Mouse (Mus musculus) embryonic fibroblast, embryonic 13.5 days (primary cell): ENCODE measurements around the gene Usp7. TPM values are rescaled to one million over a fixed set of nuclear protein-coding genes. Genes with fewer than 3 reads are reported as not detected.
"Not testable (repeated sequence)": the region's sequence is repeated elsewhere in the genome, so short reads cannot be mapped to it uniquely, and the experiment has no call there.

Experiments used
- H3K27ac ChIP-seq: 2 replicates; pipeline ENCODE4 v1.5.1; 2012; ENCODE audit warnings: low read length, control low read depth, inconsistent platforms; ENCODE audit not compliant: insufficient read depth
- H3K4me1 ChIP-seq: 2 replicates; pipeline ENCODE4 v1.6.1; 2011; ENCODE audit warnings: low read length; ENCODE audit not compliant: control insufficient read depth, insufficient read depth
- H3K4me3 ChIP-seq: 2 replicates; pipeline ENCODE4 v1.5.1; 2011; ENCODE audit warnings: mild to moderate bottlenecking, control low read depth, low read length; ENCODE audit not compliant: insufficient read depth
- CTCF ChIP-seq: IDR thresholded peaks from 2 replicates; pipeline ENCODE4 v1.5.1; 2011; ENCODE audit warnings: mild to moderate bottlenecking, control low read depth, low read length, moderate library complexity, borderline replicate concordance; ENCODE audit not compliant: insufficient read depth
- POLR2A ChIP-seq: IDR thresholded peaks from 2 replicates; pipeline ENCODE4 v1.6.1; 2011; ENCODE audit warnings: low read depth, mild to moderate bottlenecking, control low read depth, low read length, moderate library complexity
- polyA plus RNA-seq: library from polyadenylated mRNA; stranded (reverse); fragments of >200 nt; gene quantifications from 2 replicates; pipeline ENCODE4 v1.2.4, GENCODE M21; 2011; ENCODE audit warnings: low read depth; ENCODE audit not compliant: missing spikeins, insufficient read length

Gene Usp7
- polyA plus RNA-seq, 1 experiment = 118 TPM

DNA sequence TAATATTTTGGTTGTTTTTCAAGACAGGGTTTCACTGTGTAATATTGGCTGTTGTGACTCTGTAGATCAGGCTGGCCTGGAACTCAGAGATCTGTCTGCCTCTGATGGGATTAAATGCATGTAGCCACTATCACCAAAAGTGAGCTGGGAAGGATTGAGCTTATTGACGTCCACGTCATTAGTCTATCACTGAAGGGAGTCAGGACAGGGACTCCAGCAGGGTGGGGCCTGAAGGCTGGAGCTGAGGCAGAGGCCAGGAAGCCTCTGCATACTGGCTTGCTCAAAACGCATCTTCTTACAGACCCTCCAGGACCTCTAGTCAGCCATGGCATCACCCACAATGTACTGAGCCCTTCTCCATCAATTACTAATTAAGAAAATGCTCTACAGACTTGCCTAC, 33.1 kb downstream of the Usp7 start:
- no peak for TF ChIP-seq POLR2A
- no peak for TF ChIP-seq CTCF
- no peak overlapping the region for H3K27ac ChIP-seq
- H3K4me3 ChIP-seq = no peak overlapping the region
- no peaks in the 10 kb centered on the region for H3K4me1 ChIP-seq

DNA sequence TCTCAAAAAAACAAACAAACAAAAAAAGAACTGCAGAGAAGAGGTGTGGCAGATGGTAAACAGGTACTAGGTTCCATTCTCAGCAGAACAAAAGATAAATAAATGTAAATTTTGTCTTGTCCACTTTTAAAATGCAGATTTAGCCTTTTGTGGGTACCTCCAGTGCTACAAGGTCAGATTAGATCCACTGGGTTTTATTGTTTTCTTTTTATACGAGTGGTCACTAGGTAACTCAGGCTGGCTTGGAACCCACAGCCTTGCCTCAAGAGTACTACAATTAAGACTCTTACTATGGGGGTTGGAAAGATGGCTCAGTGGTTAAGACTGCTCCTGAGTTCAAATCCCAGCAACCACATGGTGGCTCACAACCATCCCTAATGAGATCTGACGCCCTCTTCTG, 33.9 kb downstream of the Usp7 start:
- Histone ChIP-seq H3K4me1 (no peaks in the 10 kb centered on the region), H3K27ac (no peak overlapping the region), H3K4me3 (no peak overlapping the region)
- TF ChIP-seq CTCF (no peak), POLR2A (no peak)

DNA sequence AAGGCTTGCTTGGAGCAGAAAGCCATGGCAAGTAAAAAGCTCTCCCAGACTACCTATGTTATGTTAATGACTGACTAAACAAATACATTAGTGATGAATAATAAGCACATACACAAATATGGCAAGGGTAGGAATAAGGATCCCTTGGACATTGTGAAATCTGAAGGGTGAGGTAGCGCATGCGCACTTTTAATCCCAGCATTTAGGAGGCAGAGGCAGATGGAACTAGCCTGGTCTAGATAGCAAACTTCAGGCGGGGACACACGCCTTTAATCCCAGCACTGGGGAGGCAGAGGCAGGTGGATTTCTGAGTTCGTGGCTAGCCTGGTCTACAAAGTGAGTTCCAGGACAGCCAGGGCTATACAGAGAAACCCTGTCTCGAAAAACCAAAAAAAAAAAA, 34.5 kb downstream of the Usp7 start:
- not testable (repeated sequence) for H3K4me3 ChIP-seq, H3K4me1 ChIP-seq, H3K27ac ChIP-seq

DNA sequence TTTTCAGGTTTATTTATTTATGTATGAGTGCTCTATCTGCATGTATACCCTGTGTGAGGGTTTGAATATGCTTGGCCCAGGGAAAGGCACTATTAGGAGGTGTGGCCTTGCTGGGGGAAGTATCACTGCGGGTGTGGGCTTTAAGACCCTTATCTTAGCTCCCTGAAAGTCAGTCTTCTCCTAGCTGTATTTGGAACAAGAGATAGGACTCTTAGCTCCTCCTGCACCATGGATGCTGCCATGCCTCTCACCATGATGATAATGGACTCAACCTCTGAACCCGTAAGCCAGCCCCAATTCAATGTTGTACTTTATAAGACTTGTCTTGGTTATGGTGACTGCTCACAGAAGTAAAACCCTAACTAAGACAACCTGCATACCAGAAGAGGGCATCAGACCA, 39.8 kb downstream of the Usp7 start:
- TF ChIP-seq POLR2A (no peak), CTCF (no peak)
- H3K4me1 ChIP-seq = no peaks in the 10 kb centered on the region
- H3K27ac ChIP-seq = no peak overlapping the region
- H3K4me3 ChIP-seq = no peak overlapping the region

DNA sequence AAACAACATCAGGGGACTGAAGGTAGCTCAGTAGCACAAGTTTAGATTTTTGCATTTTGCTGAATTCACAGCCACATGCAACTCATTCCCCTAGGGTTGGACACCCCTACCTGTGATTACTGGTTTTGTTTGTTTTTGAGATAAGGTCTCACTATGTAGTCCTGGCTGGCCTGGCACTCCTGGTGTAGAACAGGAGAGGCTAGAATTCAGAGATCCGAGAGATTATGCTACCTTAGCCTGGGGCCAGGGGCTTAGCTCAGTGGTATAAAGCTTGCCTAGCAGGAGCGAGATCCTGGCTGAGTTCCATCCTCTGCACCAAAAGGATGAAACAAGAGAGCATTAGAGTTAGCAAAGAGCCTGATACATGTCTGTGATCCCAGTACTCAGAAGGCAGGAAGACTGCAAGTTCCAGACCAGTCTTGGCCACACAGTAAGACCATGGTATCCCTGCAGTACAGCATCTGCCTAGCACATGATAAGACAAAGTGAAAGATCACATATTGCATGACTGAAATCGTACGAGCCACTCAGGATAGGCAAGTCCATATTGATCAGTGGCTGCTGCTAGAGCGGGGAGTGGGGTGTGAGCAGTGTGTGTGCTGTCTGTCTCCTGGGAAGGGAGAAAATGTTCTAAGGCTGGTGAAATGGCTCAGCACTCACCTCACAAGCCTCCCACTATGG, 40.4 kb downstream of the Usp7 start:
- H3K4me3 ChIP-seq = no peak overlapping the region
- H3K4me1 ChIP-seq = no peaks in the 10 kb centered on the region
- no peak overlapping the region for H3K27ac ChIP-seq
- TF ChIP-seq POLR2A = no peak
- no peak for TF ChIP-seq CTCF

DNA sequence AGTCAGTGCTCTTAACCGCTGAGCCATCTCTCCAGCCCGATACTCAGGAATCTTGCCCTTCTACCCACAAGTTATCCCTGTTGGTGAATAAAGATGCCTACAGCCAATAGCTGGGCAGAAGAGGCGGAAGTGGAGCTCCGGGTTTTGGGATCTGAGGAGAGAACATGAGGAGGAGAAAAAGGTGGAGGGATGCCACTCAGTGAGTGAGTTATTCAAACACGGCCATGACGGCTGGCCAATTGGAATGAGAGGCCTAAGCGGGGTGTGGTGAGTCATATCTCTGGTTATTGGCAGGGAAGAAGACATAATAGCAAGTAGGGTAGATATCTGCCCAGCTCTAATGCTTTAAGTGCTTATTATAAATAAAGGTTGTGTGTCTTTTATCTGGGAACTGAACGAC, 43.2 kb downstream of the Usp7 start:
- Histone ChIP-seq H3K27ac (no peak overlapping the region), H3K4me1 (no peaks in the 10 kb centered on the region), H3K4me3 (no peak overlapping the region)
- TF ChIP-seq POLR2A = no peak
- no peak for TF ChIP-seq CTCF

DNA sequence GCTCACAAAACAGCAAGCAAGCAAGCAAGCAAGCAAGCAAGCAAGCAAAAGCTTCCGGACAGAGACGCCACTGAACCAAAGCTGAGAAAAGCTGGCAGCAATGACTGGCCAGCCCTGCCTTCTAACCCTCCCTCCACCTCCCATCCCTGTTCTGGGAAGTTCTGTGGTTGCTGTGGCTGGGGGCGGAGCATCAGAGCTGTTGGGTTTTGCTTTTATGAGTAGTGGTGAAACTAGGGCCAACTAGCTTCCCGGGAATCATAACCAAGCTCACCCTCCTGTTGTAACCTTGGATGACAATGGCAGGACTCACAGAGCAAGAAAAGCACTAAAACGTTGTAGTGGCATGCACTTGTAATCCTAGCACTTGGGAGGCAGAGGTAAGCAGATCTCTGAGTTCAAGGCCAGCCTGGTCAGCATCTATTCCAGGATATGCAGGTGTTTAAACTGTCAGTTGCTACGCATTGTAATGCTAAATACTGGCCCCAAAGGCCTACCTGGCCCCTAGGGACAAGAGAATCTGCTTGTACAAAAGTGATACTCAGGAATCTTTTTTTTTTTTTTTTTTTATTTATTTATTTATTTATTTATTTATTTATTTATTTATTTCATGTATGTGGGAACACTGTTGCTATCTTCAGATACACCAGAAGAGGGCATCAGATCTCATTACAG, 43.8 kb downstream of the Usp7 start:
- H3K4me3 ChIP-seq = no peak overlapping the region
- no peaks in the 10 kb centered on the region for H3K4me1 ChIP-seq
- TF ChIP-seq POLR2A = no peak
- TF ChIP-seq CTCF = no peak
- H3K27ac ChIP-seq = no peak overlapping the region

DNA sequence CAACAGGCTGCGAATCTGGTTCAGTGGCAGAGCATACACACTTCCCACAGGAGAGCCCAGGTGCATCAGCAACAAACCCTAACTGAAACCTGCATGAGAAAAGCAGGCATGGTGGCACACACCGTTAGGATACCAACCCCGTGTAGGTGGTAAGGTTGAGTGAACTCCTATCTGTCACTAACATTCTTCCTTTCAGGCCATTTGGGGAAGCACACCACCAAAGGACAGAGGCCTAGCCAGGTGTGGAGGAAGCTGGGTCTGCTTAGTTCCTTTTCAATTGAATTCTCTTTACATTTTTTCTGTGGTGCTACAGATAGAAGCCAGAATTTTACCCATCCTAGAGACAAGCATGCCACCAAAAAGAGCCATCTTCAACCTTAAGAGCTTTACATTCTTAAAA, 44.3 kb downstream of the Usp7 start:
- Histone ChIP-seq H3K4me1 (no peaks in the 10 kb centered on the region), H3K4me3 (no peak overlapping the region), H3K27ac (no peak overlapping the region)
- TF ChIP-seq POLR2A = no peak
- TF ChIP-seq CTCF = no peak

DNA sequence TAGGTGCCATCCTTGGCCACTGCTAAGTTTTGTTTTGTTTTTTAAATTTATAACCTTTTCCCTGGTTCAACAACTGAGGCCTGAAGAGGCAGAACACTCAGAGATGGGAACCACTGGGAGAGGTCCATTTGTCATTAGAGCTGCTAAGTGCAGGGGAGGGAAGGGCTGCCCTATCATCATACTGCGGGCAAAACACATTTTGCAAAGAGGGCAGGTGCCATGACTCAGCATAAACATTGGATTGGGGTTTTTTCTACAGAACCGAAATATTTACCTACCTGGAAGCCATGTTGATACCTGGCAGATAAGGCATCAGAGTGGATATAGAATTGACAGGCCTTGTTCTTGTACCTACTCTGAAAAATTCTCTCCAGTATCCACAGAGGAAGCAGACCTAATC, 45.6 kb downstream of the Usp7 start:
- no peak for TF ChIP-seq CTCF
- no peak for TF ChIP-seq POLR2A
- no peak overlapping the region for H3K4me3 ChIP-seq
- H3K27ac ChIP-seq = no peak overlapping the region
- no peaks in the 10 kb centered on the region for H3K4me1 ChIP-seq

DNA sequence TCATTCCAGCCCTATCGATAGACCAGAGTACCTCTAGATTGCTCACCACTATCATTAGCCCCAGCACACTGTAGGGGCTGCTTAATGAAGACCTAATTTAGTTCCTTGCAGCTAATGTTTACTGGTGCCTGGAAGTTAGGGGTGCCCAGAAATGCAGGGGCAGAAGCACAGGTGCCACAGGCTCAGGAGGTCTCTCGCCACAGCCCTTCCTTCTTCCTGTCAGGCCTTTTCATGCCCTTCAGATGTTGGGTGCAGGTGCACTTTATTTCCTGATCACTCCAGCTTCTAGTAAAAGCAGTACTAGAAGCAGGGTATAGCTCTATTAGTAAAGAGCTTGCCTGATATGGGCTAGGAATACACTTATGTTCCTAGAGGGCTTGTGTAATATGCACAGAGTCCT, 46.4 kb downstream of the Usp7 start:
- Histone ChIP-seq H3K27ac (no peak overlapping the region), H3K4me3 (no peak overlapping the region), H3K4me1 (no peaks in the 10 kb centered on the region)
- no peak for TF ChIP-seq CTCF
- TF ChIP-seq POLR2A = no peak
